Mouse (Mus musculus) granulocyte monocyte progenitor cell, adult 5-6 weeks (primary cell): ENCODE measurements around the gene Tbcel. TPM values are rescaled to one million over a fixed set of nuclear protein-coding genes. Genes with fewer than 3 reads are reported as not detected.
A peak's percentile ranks its signal among the peaks of the same experiment; 100 is the strongest.

Experiments
- ATAC-seq: replicated peaks from 2 replicates; pipeline ENCODE4 v1.8.0; 2016; ENCODE audit warnings: mild to moderate bottlenecking, moderate TSS enrichment, inconsistent platforms; ENCODE audit not compliant: poor library complexity, severe bottlenecking
- total RNA-seq, 2 experiments: library from RNA; stranded (forward) in 1 of 2; stranded (reverse) in 1 of 2; fragments of 200-712, 200-1000 nt in 1 of 2; fragments of >200 nt in 1 of 2; fragmentation: Nextera tagmentation in 1 of 2; gene quantifications; 2 replicates each; pipeline ENCODE4 v1.2.3; 2014 to 2017

Gene Tbcel
- total RNA-seq, 2 experiments from 2014 or later, result 11.3 to 14.3 TPM

GRCm38 (mm10) chr9:42488071-42488470 lies 19.5 kb downstream of the Tbcel start:
- no peak for ATAC-seq

GRCm38 (mm10) chr9:42486913-42487312 lies 20.7 kb downstream of the Tbcel start:
- no peak; the same call in 1 of the 2 replicates for ATAC-seq

GRCm38 (mm10) chr9:42484667-42485066 lies 22.9 kb downstream of the Tbcel start:
- ATAC-seq, result no peak

- peak; percentile 81 for ATAC-seq
Measured at GRCm38 (mm10) chr9:42482944-42483343, 24.7 kb downstream of the Tbcel start.

- ATAC-seq, result no peak
Measured at GRCm38 (mm10) chr9:42476166-42476565, 31.4 kb downstream of the Tbcel start.

GRCm38 (mm10) chr9:42474244-42474643 lies 33.4 kb downstream of the Tbcel start:
- ATAC-seq, result no peak

- ATAC-seq, result peak; percentile 76
Measured at GRCm38 (mm10) chr9:42471921-42472747, 35.5 kb downstream of the Tbcel start.

- ATAC-seq, result peak; percentile 60
Measured at GRCm38 (mm10) chr9:42471214-42471613, 36.4 kb downstream of the Tbcel start.

- ATAC-seq, result no peak
Measured at GRCm38 (mm10) chr9:42469323-42469722, 38.3 kb downstream of the Tbcel start.

- ATAC-seq, result peak; percentile 43
Measured at GRCm38 (mm10) chr9:42468360-42468759, 39.2 kb downstream of the Tbcel start.

- no peak for ATAC-seq
Measured at GRCm38 (mm10) chr9:42467116-42467815, 40.3 kb downstream of the Tbcel start.

- peak; percentile 67 for ATAC-seq
Measured at GRCm38 (mm10) chr9:42465661-42466091, 41.9 kb downstream of the Tbcel start.

- ATAC-seq, result no peak
Measured at GRCm38 (mm10) chr9:42464181-42464580, 43.4 kb downstream of the Tbcel start.

- ATAC-seq, result peak; percentile 40; the same call in 1 of the 2 replicates
Measured at GRCm38 (mm10) chr9:42463220-42463989, 44.2 kb downstream of the Tbcel start.

GRCm38 (mm10) chr9:42462585-42463219 lies 44.9 kb downstream of the Tbcel start:
- no peak for ATAC-seq

GRCm38 (mm10) chr9:42461390-42462108 lies 46.1 kb downstream of the Tbcel start:
- 0 out of 2 replicates have a peak, but pooled peaks have one; percentile 7 for ATAC-seq

- ATAC-seq, result no peak
Measured at GRCm38 (mm10) chr9:42460353-42460752, 47.3 kb downstream of the Tbcel start.

GRCm38 (mm10) chr9:42459736-42460135 lies 47.9 kb downstream of the Tbcel start:
- ATAC-seq, result no peak

GRCm38 (mm10) chr9:42458741-42459515 lies 48.7 kb downstream of the Tbcel start:
- no peak for ATAC-seq
